Mouse (Mus musculus) adrenal gland (tissue): ENCODE results near the gene Usf2.

ENCODE experiments used
- intact Hi-C: fragments of 180-260 bp; cut with DNase I; formaldehyde crosslinking; loops from one replicate; pipeline ENCODE4 v1.15.1; 2025
- long read RNA-seq, 2 experiments: library from polyadenylated mRNA; unstranded; transcript quantifications; one replicate each; pipeline ENCODE4 v2.0.0; 2020; ENCODE audit warnings: borderline replicate concordance in 1 of 2; ENCODE audit not compliant: insufficient replicate concordance in 1 of 2

The Usf2 gene
- long read RNA-seq, experiment 1, partial matches to known transcripts: 5 of 11 reads
- long read RNA-seq, experiment 1, other reads (novel, unspliced or antisense): 2 of 11 reads
- long read RNA-seq, experiment 2, partial matches to known transcripts: 7 of 10 reads
- long read RNA-seq, experiment 2, other reads (novel, unspliced or antisense): 0 of 10 reads

GRCm38 (mm10) chr7:30956756-30957366 lies at the start of gene Usf2:
TSS of gene Usf2 (minus strand) at chr7:30956803.
- intact Hi-C loops: loop anchor here (10.0 kb wide), 1 partner anchor 82 kb away; no protein-coding TSS in a partner anchor

- intact Hi-C loops: no loop called here
Measured at GRCm38 (mm10) chr7:31002650-31003049, 46.0 kb upstream of the Usf2 start.

- intact Hi-C loops: no loop called here
Measured at GRCm38 (mm10) chr7:31000505-31001020, 44.0 kb upstream of the Usf2 start.

- intact Hi-C loops: no loop called here
Measured at GRCm38 (mm10) chr7:30996491-30996890, 39.9 kb upstream of the Usf2 start.

- intact Hi-C loops: no loop called here
Measured at GRCm38 (mm10) chr7:30993986-30994385, 37.4 kb upstream of the Usf2 start.

GRCm38 (mm10) chr7:30992148-30992547 lies 35.5 kb upstream of the Usf2 start:
- intact Hi-C loops: no loop called here

- intact Hi-C loops: no loop called here
Measured at GRCm38 (mm10) chr7:30988519-30989162, 32.0 kb upstream of the Usf2 start.

GRCm38 (mm10) chr7:30985357-30985756 lies 28.8 kb upstream of the Usf2 start:
- intact Hi-C loops: no loop called here

- intact Hi-C loops: no loop called here
Measured at GRCm38 (mm10) chr7:30981703-30982102, 25.1 kb upstream of the Usf2 start.

GRCm38 (mm10) chr7:30973501-30974289 lies 17.1 kb upstream of the Usf2 start, which contains the start of gene Fam187b:
TSS of gene Fam187b (plus strand) at chr7:30973790.
- intact Hi-C loops: no loop called here

GRCm38 (mm10) chr7:30973251-30973500 lies 16.6 kb upstream of the Usf2 start, which contains the start of gene Lsr:
TSS of gene Lsr (minus strand) at chr7:30973464.
- intact Hi-C loops: no loop called here

- intact Hi-C loops: no loop called here
Measured at GRCm38 (mm10) chr7:30972426-30973250, 16.0 kb upstream of the Usf2 start.

- intact Hi-C loops: no loop called here
Measured at GRCm38 (mm10) chr7:30971901-30972300, 15.3 kb upstream of the Usf2 start.

GRCm38 (mm10) chr7:30969174-30969573 lies 12.6 kb upstream of the Usf2 start:
- intact Hi-C loops: no loop called here

GRCm38 (mm10) chr7:30968611-30969010 lies 12.0 kb upstream of the Usf2 start:
- intact Hi-C loops: no loop called here

GRCm38 (mm10) chr7:30966657-30967056 lies 10.1 kb upstream of the Usf2 start:
- intact Hi-C loops: no loop called here

- intact Hi-C loops: no loop called here
Measured at GRCm38 (mm10) chr7:30965677-30966076, 9.1 kb upstream of the Usf2 start.

- intact Hi-C loops: no loop called here
Measured at GRCm38 (mm10) chr7:30964366-30964765, 7.8 kb upstream of the Usf2 start.

GRCm38 (mm10) chr7:30962862-30963261 lies 6.3 kb upstream of the Usf2 start:
- intact Hi-C loops: no loop called here

GRCm38 (mm10) chr7:30959786-30960349 lies 3.3 kb upstream of the Usf2 start:
- intact Hi-C loops: loop anchor here (10.0 kb wide), 1 partner anchor 85 kb away; no protein-coding TSS in a partner anchor
